Mouse (Mus musculus) liver, adult 2 months (tissue): Measurements from ENCODE around the gene Smg6.

Experiments
- CTCF ChIP-seq: fragments of 200-500 bp; IDR thresholded peaks from 2 replicates; pipeline ENCODE4 v1.5.1; 2011; ENCODE audit warnings: low read depth, low read length, control low read depth
- POLR2A ChIP-seq: fragments of 200-500 bp; IDR thresholded peaks from 2 replicates; pipeline ENCODE4 v1.6.1; 2011; ENCODE audit warnings: low read length, control low read depth; ENCODE audit not compliant: insufficient read depth; ENCODE audit errors: extremely low read depth

GRCm38 (mm10) chr11:75062650-75063049, 137.0 kb downstream of the Smg6 start:
- TF ChIP-seq POLR2A (no peak), CTCF (no peak)
